Mouse (Mus musculus) liver, embryonic 16.5 days (tissue): ENCODE data around the gene Gm44579. TPM values are rescaled to one million over a fixed set of nuclear protein-coding genes. Genes with fewer than 3 reads are reported as not detected.

Experiments
- ATAC-seq: fragments of 200-750 bp; cut with Nextera tagmentation; 2 replicates; pipeline ENCODE4 v1.8.0; 2017; ENCODE audit warnings: low read depth, mild to moderate bottlenecking, moderate number of reproducible peaks, moderate library complexity
- H3K27ac ChIP-seq: fragments of 300-500 bp; sonication (generic); 2 replicates; pipeline ENCODE4 v1.5.1; 2014; ENCODE audit warnings: mild to moderate bottlenecking, low read length
- H3K27me3 ChIP-seq: fragments of 300-500 bp; sonication (generic); 2 replicates; pipeline ENCODE4 v1.6.1; 2014; ENCODE audit warnings: low read depth, low read length, mixed read lengths; ENCODE audit not compliant: control insufficient read depth, insufficient read depth
- H3K36me3 ChIP-seq: fragments of 300-500 bp; sonication (generic); 2 replicates; pipeline ENCODE4 v1.6.1; 2014; ENCODE audit warnings: mild to moderate bottlenecking; ENCODE audit not compliant: control insufficient read depth, insufficient read depth
- H3K4me1 ChIP-seq: fragments of 300-500 bp; sonication (generic); 2 replicates; pipeline ENCODE4 v1.6.1; 2014; ENCODE audit warnings: low read depth, low read length, mixed read lengths; ENCODE audit not compliant: control insufficient read depth
- H3K4me2 ChIP-seq: fragments of 300-500 bp; sonication (generic); 2 replicates; pipeline ENCODE4 v1.6.1; 2014; ENCODE audit warnings: low read depth, low read length, mixed read lengths
- H3K4me3 ChIP-seq: fragments of 300-500 bp; sonication (generic); 2 replicates; pipeline ENCODE4 v1.5.1; 2014; ENCODE audit warnings: low read depth, mild to moderate bottlenecking, low read length
- H3K9ac ChIP-seq: fragments of 300-500 bp; sonication (generic); 2 replicates; pipeline ENCODE4 v1.6.1; 2014; ENCODE audit warnings: low read depth, low read length
- H3K9me3 ChIP-seq: fragments of 300-500 bp; sonication (generic); replicated peaks from 2 replicates; pipeline ENCODE4 v1.6.1; 2016; ENCODE audit warnings: low read length; ENCODE audit not compliant: control insufficient read depth
- WGBS: fragments of 180-500 bp; shearing (Covaris S2); extraction: QIAGEN DNeasy Blood & Tissue Kit; methylation state at CpG from one replicate; pipeline ENCODE4 v1.1.7; 2014; ENCODE audit not compliant: insufficient replicate concordance; 5-methylcytosine and 5-hydroxymethylcytosine counted together
- polyA plus RNA-seq: library from polyadenylated mRNA; unstranded; fragments of >200 nt; fragmentation: Nextera tagmentation; extraction: Ambion mirVana; gene quantifications from 2 replicates; pipeline ENCODE4 v1.2.1, GENCODE M21; 2015

The Gm44579 gene
- polyA plus RNA-seq, 1 experiment from 2014 or later: not detected

DNA sequence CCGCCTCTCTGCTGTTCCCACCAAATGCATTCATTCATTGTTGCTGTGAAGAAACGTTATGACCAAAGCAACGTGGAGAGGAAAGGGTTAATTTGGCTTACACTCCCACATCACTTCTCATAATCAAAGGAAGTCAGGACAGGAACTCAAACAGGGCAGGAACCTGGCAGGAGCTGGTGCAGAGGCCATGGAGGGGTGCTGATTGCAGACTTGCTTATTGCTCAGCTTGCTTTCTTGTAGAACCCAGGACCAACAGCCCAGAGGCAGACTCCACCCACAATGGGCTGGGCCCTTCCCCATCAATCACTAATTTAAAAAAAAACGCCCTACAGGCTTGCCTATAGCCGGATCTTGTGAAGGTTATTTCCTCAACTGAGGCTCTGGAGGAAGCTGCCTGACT is 6.6 kb downstream of the Gm44579 start:
- WGBS: 24% methylated on average over 5 of the region's 5 CpGs
- no peak for ATAC-seq
- Histone ChIP-seq H3K9me3 (no peaks in the 10 kb centered on the region), H3K36me3 (no peaks in the 10 kb centered on the region), H3K4me1 (no peaks in the 10 kb centered on the region), H3K27me3 (no peaks in the 10 kb centered on the region), H3K4me2 (no peak overlapping the region), H3K27ac (no peak overlapping the region), H3K4me3 (no peak overlapping the region), H3K9ac (no peak overlapping the region)

DNA sequence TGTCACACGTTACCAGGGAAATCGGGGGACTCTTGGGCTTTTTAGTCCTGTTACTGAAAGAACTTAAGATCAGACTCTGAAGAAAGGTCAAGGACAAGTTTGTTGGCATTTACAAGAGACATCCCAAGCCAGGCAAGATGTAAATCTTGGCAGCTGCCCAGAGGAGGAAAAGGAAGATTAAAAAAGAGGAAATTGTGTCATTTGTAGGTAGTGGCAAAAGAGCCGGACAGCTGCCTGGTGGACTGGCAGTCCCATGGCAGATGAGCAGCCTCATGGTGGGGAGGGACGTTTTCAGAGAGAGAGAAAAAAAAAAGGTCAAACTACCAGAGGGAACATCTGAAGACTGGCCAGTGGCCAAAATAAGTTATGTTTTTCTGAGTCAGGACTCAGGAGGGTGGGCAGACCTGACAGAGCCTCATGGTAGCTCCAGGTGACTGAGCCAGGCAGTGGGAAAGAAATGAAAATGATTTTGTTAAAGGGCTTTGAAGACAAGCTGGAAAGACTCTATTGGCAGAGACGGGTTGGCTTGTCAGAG is 7.4 kb downstream of the Gm44579 start:
- no peaks in the 10 kb centered on the region for H3K9me3 ChIP-seq
- H3K27me3 ChIP-seq: no peaks in the 10 kb centered on the region
- no peaks in the 10 kb centered on the region for H3K4me1 ChIP-seq
- no peaks in the 10 kb centered on the region for H3K36me3 ChIP-seq
- H3K4me3 ChIP-seq: no peak overlapping the region
- no peak for ATAC-seq
- WGBS: 38% methylated on average over 5 of the region's 5 CpGs
- no peak overlapping the region for H3K27ac ChIP-seq
- no peak overlapping the region for H3K4me2 ChIP-seq
- H3K9ac ChIP-seq: no peak overlapping the region

DNA sequence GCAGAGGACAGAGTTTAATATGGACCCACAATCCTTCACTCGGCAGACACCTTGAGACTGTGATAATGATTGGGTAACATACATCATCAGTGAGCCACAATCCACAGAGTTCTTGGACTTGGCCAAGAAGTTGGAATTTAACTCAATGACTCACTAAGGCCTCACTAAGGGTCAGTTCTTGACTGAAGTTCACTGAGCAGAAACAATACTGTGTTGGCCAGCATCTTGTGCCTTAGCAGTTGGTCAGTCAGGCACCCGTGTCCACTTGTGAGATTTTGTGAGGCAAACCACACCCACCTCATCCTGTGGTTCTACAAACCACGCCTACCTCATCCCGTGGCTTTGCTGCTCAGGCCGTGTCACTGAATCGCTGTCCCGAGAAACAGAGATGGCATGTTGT is 11.1 kb downstream of the Gm44579 start:
- no peak overlapping the region for H3K9ac ChIP-seq
- H3K27ac ChIP-seq: no peak overlapping the region
- no peak for ATAC-seq
- 40% methylated on average over 7 of the region's 7 CpGs for WGBS
- H3K4me2 ChIP-seq: no peak overlapping the region
- no peaks in the 10 kb centered on the region for H3K27me3 ChIP-seq
- no peaks in the 10 kb centered on the region for H3K36me3 ChIP-seq
- H3K4me1 ChIP-seq: no peaks in the 10 kb centered on the region
- no peak overlapping the region for H3K4me3 ChIP-seq
- no peaks in the 10 kb centered on the region for H3K9me3 ChIP-seq

DNA sequence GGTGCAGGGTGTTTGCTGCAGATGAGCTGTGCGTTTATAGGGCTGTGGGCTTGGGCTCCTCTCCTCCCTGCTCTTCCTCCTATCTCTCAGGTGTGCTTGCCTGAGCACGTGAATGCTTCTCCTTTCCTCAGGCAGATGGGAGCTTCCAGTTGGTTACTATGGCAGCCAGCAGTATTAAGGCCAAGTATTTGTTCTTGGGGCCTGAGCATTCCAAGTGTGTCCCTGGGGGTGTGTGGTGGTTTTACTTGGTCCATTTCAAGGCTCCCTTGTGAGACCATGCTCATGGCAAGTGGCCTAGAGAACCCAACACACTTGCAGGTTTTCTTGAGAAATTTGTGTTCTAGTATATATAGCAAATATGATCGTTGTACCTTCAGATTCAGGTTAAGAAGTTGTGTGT is 25.3 kb downstream of the Gm44579 start, which contains the start of gene Olfr288:
Gene Olfr288 (minus strand): TSS at position 101 of the 400 bp plus-strand sequence.
- no peak within 1 kb of the TSS for H3K4me3 ChIP-seq
- 39% methylated on average over 3 of the region's 3 CpGs for WGBS
- no peak for ATAC-seq
- H3K4me2 ChIP-seq: no peak within 1 kb of the TSS
- no peaks in the 10 kb centered on the region for H3K27me3 ChIP-seq
- H3K36me3 ChIP-seq: no peaks in the 10 kb centered on the region
- no peaks in the 10 kb centered on the region for H3K9me3 ChIP-seq
- H3K27ac ChIP-seq: no peak within 1 kb of the TSS
- H3K4me1 ChIP-seq: no peaks in the 10 kb centered on the region
- H3K9ac ChIP-seq: no peak within 1 kb of the TSS

DNA sequence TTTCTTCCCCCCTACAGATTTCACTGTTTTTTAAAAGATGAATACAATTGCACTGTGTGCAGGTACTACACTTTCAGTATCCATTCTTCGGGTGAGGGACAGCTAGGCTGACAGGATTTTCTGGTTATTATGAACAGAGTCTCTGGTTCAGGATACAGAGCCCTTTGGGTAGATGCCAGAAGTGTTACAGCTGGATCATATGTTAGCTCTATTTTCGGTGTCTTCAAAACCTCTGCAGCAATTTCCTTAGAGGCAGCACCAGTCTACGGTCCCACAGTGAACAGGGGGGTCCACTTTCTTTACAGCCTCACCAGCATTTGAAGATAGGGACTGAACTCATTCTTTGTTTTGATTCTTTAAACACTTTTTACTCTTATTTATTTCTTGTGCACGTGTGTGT is 36.3 kb downstream of the Gm44579 start:
- no peak overlapping the region for H3K27ac ChIP-seq
- no peak for ATAC-seq
- peaks cover 8% of the 10 kb centered on the region for H3K4me1 ChIP-seq
- H3K27me3 ChIP-seq: peaks cover 9% of the 10 kb centered on the region
- no peak overlapping the region for H3K4me2 ChIP-seq
- H3K9me3 ChIP-seq: no peaks in the 10 kb centered on the region
- H3K4me3 ChIP-seq: no peak overlapping the region
- no peak overlapping the region for H3K9ac ChIP-seq
- H3K36me3 ChIP-seq: no peaks in the 10 kb centered on the region
- WGBS: 53% methylated on average over 4 of the region's 4 CpGs

DNA sequence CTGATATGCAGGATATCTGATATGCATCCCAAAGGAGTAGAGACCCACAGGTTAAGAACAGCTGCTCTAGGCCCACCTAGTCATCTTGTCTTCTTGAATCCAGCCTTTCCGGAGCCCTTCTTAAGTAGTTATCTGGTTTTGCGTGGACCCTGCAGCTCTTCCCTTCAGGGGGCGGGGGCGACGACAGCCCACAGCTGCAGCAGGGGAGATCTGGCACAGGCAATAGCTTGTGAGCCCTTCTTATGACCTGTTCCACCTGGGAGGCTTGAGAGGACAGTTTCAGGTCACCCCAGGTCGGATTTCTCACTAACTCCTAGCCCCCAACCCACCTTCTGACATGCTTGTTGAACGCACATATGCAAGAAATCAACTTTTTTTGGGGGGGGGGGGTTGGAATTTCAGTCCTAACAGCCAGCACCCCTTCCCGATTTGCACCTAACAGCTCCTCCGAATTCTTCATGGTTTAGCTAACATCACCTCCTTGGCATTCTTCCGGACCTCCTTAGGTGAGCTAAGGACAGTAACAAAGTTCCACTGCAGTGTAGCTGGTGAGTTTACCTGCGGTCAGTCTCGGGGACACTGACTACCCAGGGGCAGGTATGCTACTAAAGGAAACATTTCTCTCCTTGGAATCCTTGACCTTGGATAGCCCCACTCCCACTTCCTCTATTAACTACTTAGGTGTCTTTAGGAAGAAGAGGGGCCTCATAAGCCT is 38.8 kb downstream of the Gm44579 start:
- ATAC-seq: no peak
- 59% methylated on average over 12 of the region's 12 CpGs for WGBS
- no peaks in the 10 kb centered on the region for H3K9me3 ChIP-seq
- H3K9ac ChIP-seq: no peak overlapping the region
- no peak overlapping the region for H3K27ac ChIP-seq
- peaks cover 8% of the 10 kb centered on the region for H3K4me1 ChIP-seq
- H3K36me3 ChIP-seq: no peaks in the 10 kb centered on the region
- H3K27me3 ChIP-seq: peaks cover 9% of the 10 kb centered on the region
- H3K4me3 ChIP-seq: no peak overlapping the region
- H3K4me2 ChIP-seq: no peak overlapping the region

DNA sequence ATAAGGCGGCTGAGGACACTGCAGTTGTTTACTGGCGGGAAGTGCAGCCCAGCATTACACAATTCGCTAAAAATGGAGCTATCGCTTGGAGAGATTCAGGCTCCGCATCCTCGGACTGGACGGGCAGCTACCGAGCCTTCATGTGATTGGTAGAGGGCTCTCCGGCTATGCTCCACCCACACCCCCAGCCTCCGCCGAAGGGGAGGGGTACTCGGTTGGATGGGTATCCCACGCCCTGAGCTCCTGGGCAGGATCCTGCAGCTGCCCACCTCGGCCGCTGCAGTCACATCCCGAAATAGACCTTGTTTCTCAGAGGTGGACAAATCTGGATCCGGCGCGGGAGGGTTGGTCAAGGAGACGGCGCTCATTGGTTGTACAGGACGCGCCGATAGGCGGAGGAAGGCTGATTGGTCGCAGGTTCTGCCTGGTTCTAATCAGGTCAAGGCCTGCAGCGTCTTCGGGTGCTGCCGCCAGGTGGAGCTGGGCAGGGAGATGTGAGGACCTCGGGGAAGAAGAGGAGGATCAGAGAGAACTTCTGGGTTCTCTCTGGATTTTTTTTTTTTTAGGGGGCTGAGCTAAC is 39.6 kb downstream of the Gm44579 start:
- under 1% methylated on average over 30 of the region's 30 CpGs for WGBS
- no peaks in the 10 kb centered on the region for H3K9me3 ChIP-seq
- H3K4me2 ChIP-seq: peak overlapping the region; percentile 80
- H3K9ac ChIP-seq: no peak overlapping the region
- peak; percentile 95 for ATAC-seq
- peak overlapping the region; percentile 59 for H3K4me3 ChIP-seq
- no peak overlapping the region for H3K27ac ChIP-seq
- peaks cover 8% of the 10 kb centered on the region for H3K4me1 ChIP-seq
- peaks cover 12% of the 10 kb centered on the region for H3K27me3 ChIP-seq
- H3K36me3 ChIP-seq: no peaks in the 10 kb centered on the region

DNA sequence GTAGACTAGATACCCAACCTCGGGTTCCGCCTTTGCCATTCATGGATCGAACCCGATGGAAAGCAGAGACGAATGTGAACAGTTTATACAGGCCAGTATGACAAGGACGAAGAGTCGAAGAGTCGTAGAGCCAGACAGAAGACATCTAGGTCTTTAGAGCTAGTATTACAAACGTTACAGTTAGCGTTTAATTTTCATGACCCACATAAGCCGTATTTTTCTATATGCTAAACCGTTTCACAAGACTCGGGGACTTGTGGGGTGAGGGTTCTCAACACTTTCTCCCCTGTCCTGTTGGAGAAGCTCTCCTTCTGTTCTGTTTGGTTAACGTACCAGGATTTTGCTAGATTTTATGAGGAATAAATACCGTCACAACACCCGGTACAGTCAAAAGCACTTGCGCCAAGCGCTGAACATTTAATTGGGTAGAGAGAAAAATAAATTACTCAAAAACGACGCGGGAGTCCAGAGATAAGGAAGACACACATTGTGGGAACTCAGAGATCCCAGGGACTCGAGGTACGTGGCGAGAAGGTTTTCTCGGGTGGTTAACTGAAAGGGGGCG is 40.1 kb downstream of the Gm44579 start:
- Histone ChIP-seq H3K4me2 (peak overlapping the region; percentile 80), H3K27ac (no peak overlapping the region), H3K9me3 (no peaks in the 10 kb centered on the region), H3K4me3 (peak overlapping the region; percentile 59), H3K9ac (no peak overlapping the region), H3K27me3 (peaks cover 12% of the 10 kb centered on the region), H3K36me3 (no peaks in the 10 kb centered on the region), H3K4me1 (peaks cover 8% of the 10 kb centered on the region)
- no peak for ATAC-seq
- 10% methylated on average over 26 of the region's 26 CpGs for WGBS

DNA sequence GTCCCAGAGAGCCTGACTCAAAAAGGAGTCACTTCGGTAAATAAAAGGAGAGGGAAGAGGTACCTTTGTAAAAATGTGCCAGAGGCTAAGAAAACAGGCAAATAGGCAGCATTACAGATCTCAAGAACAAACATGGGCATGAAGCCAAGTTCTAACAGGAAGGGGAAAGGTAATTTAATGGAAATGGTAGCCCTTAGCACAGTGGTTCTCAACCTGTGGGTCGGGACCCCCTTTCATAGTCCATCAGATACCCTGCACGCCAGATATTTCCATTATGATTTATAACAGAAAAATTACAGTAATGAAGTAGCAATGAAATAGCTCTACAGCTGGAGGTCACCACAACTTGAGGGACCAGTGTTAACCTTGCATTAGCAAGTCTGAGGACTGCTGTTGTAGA is 43.5 kb downstream of the Gm44579 start:
- ATAC-seq: no peak

More for the DNA sequence above, 43.5 kb downstream of the Gm44579 start:
- H3K27me3 ChIP-seq: peaks cover 12% of the 10 kb centered on the region
- H3K4me2 ChIP-seq: no peak overlapping the region
- no peaks in the 10 kb centered on the region for H3K9me3 ChIP-seq
- no peaks in the 10 kb centered on the region for H3K36me3 ChIP-seq
- peaks cover 8% of the 10 kb centered on the region for H3K4me1 ChIP-seq
- H3K27ac ChIP-seq: no peak overlapping the region
- no peak overlapping the region for H3K9ac ChIP-seq
- H3K4me3 ChIP-seq: no peak overlapping the region
- WGBS: 54% methylated on average over 3 of the region's 3 CpGs
